7 mouse cellular contexts compared by ENCODE assay signal in genomic region chr7:80882830-80883505, GRCm38 (mm10). TPM values are rescaled to one million over a fixed set of nuclear protein-coding genes. Genes with fewer than 3 reads are reported as not detected.
A peak's percentile ranks its signal among the peaks of the same experiment; 100 is the strongest.
DNase-seq lines count a peak whose midpoint lies in the region; ATAC-seq lines count a peak whose summit lies in the region.

No protein-coding gene starts in this region.

- H3K36me3 ChIP-seq in forebrain, embryonic 15.5 days = 0 out of 2 replicates have a peak, but pooled peaks cover 6% of the 10 kb centered on the region
- H3K36me3 ChIP-seq in intestine, embryonic 15.5 days = no peaks in the 10 kb centered on the region

- no peaks in the 10 kb centered on the region for H3K27me3 ChIP-seq in forebrain, embryonic 15.5 days
- H3K27me3 ChIP-seq in intestine, embryonic 15.5 days (replicated peaks) = no peaks in the 10 kb centered on the region

- H3K9ac ChIP-seq in forebrain, embryonic 15.5 days (replicated peaks) = peak overlapping the region; percentile 2; the same call in 1 of the 2 replicates
- no peak overlapping the region for H3K9ac ChIP-seq in intestine, embryonic 15.5 days

- 24% methylated on average over 14 of the region's 14 CpGs for WGBS in forebrain, embryonic 15.5 days
- WGBS in intestine, embryonic 15.5 days = 20% methylated on average over 14 of the region's 14 CpGs

- H3K4me1 ChIP-seq in forebrain, embryonic 15.5 days = peaks cover 5% of the 10 kb centered on the region; the same call in 1 of the 2 replicates
- no peaks in the 10 kb centered on the region for H3K4me1 ChIP-seq in intestine, embryonic 15.5 days (replicated peaks)

- peak overlapping the region; percentile 17 for H3K4me3 ChIP-seq in forebrain, embryonic 15.5 days
- peak overlapping the region; percentile 21; the same call in 1 of the 2 replicates for H3K4me3 ChIP-seq in intestine, embryonic 15.5 days (replicated peaks)

- no peaks in the 10 kb centered on the region for H3K9me3 ChIP-seq in forebrain, embryonic 15.5 days
- no peaks in the 10 kb centered on the region for H3K9me3 ChIP-seq in intestine, embryonic 15.5 days

- peak; percentile 97 for DNase-seq in MEL-GATA-1-ER (ENCODE audit: extremely low read depth, low read depth)
- DNase-seq in cerebellum, adult 11-12 months = peak; percentile 75
- DNase-seq in left cerebral cortex, postnatal 25 days (ENCODE audit: low spot score in 2 of 2) = peak; percentile 69 to 85
- peak; percentile 77 for DNase-seq in mesoderm, embryonic 11.5 days (ENCODE audit: low read depth, low spot score)
- DNase-seq in skeletal muscle tissue, adult 2 months (ENCODE audit: low read depth, low spot score) = peak; percentile 61

- intact Hi-C loops in left cerebral cortex, postnatal 25 days (cut with DNase I) = loop anchor here (10.0 kb wide), 1 partner anchor 272 kb away; no protein-coding TSS in a partner anchor

- ATAC-seq in forebrain, embryonic 15.5 days (replicated peaks) = peak; percentile 94
- ATAC-seq in intestine, embryonic 15.5 days = peak; percentile 90

- peak overlapping the region; percentile 40 for H3K4me2 ChIP-seq in forebrain, embryonic 15.5 days (replicated peaks)
- peak overlapping the region; percentile 56 for H3K4me2 ChIP-seq in intestine, embryonic 15.5 days (replicated peaks)

- no peak overlapping the region for H3K27ac ChIP-seq in forebrain, embryonic 15.5 days (replicated peaks)
- no peak overlapping the region for H3K27ac ChIP-seq in intestine, embryonic 15.5 days

RNA-seq across cellular contexts. Expression of gene Wdr73, which starts 18.1 kb away (rescaled TPM):
- 43.2 and 43.9 TPM in 2 replicates for polyA plus RNA-seq in forebrain, embryonic 15.5 days (2015; fragmentation: Nextera tagmentation; extraction: Ambion mirVana)
- polyA plus RNA-seq in intestine, embryonic 15.5 days (2015; fragmentation: Nextera tagmentation; extraction: Ambion mirVana) = 32.8 and 35.7 TPM in 2 replicates
- 10 to 100 TPM; 25.3 to 25.4 TPM for total RNA-seq in left cerebral cortex, postnatal 25 days (2021)

RNA-seq across cellular contexts. Expression of gene Nmb, which starts 21.9 kb away (rescaled TPM):
- 7.1 TPM in 2 replicates for polyA plus RNA-seq in forebrain, embryonic 15.5 days (2015; fragmentation: Nextera tagmentation; extraction: Ambion mirVana)
- polyA plus RNA-seq in intestine, embryonic 15.5 days (2015; fragmentation: Nextera tagmentation; extraction: Ambion mirVana) = 4.5 and 4.6 TPM in 2 replicates
- 1 to 10 TPM; 5.8 to 6.8 TPM for total RNA-seq in left cerebral cortex, postnatal 25 days (2021)

RNA-seq across cellular contexts. Expression of gene Zscan2, which starts 22.2 kb away (rescaled TPM):
- 4.6 and 5.9 TPM in 2 replicates for polyA plus RNA-seq in forebrain, embryonic 15.5 days (2015; fragmentation: Nextera tagmentation; extraction: Ambion mirVana)
- polyA plus RNA-seq in intestine, embryonic 15.5 days (2015; fragmentation: Nextera tagmentation; extraction: Ambion mirVana) = 1.1 and 1.6 TPM in 2 replicates
- total RNA-seq in left cerebral cortex, postnatal 25 days (2021) = 10 to 100 TPM; 11.5 to 15.5 TPM

RNA-seq across cellular contexts. Expression of gene Iqgap1, which starts 57.2 kb away (rescaled TPM):
- 21.7 and 23.3 TPM in 2 replicates for polyA plus RNA-seq in forebrain, embryonic 15.5 days (2015; fragmentation: Nextera tagmentation; extraction: Ambion mirVana)
- 72.9 and 76.2 TPM in 2 replicates for polyA plus RNA-seq in intestine, embryonic 15.5 days (2015; fragmentation: Nextera tagmentation; extraction: Ambion mirVana)
- 10 to 100 TPM; 20.3 to 22.0 TPM for total RNA-seq in left cerebral cortex, postnatal 25 days (2021)
